Mouse (Mus musculus) c-Kit-positive CD71-positive TER-119-negative erythroid progenitor cells, embryonic 14.5 days (primary cell): ENCODE results near the gene 5031439G07Rik.

ENCODE experiments used
- DNase-seq: peaks from one replicate; pipeline ENCODE4 v3.0.0-alpha.2; 2013; ENCODE audit warnings: low read depth

5031439G07Rik gene

GRCm38 (mm10) chr15:84994498-84994897 is 6.1 kb upstream of the 5031439G07Rik start:
- DNase-seq, result no peak

DNA sequence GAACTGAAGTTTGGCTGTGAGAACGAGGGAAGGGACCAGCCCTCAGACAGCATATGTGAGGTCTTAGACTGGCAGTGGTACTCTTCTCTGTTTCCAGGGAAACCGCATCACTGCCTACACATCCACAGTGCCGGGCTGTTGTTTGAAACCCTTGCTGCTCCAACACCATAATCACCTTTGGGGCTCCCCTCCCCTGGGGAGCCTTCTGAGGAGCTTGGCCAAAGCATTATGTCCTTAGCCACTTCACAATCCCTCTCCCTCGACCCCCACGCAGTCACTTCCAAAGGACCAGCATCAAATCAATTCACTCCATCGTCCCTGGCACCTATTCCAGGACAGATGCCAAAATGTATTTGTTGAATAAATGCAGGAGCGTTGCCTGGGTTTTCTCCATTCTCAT is 1.4 kb upstream of the 5031439G07Rik start:
- no peak for DNase-seq

DNA sequence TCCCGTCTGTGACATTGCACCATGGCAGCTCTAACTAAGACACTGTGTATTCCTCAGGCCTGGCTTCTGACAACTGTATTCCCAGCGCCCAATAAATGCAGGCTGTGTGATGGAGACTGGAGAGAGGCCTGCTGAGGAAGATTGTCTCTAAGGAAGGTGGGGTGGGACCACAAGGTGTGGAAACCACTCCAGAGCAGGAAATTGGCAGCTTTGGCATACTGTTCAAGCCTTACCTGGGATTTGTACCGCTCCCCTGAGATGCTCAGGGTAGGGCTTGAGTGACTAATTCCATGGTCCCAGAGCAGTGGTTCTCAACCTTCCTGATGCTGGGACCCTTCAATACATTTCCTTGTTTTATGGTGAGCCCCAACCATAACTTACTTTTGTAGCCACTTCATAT is 747 bp upstream of the 5031439G07Rik start:
- no peak for DNase-seq

- peak; percentile 7 for DNase-seq
Observed at GRCm38 (mm10) chr15:84987020-84987815, 1.1 kb downstream of the 5031439G07Rik start.

- DNase-seq, result no peak
Observed at GRCm38 (mm10) chr15:84986171-84987019, 2.0 kb downstream of the 5031439G07Rik start.

GRCm38 (mm10) chr15:84985516-84986160 is 2.7 kb downstream of the 5031439G07Rik start:
- no peak for DNase-seq

DNA sequence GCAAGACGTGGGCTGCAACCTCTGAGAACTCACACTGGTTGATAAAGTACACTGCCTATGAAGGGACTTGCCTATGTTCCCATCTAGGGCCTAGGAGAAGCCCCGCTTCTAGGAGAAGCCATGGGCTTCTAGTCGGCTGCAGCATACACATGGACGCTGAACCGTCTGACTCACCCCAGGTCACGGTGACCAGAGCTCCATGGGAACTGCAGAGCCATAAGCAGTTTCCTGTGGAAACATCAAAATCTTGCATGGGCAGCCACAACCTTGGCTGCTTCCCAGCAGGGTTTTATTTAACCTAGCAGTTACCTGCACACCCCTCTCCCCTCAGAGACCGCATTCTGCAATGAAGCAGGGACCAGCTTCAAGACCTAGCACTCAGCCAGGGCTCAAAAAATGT is 4.6 kb downstream of the 5031439G07Rik start:
- no peak for DNase-seq

- no peak for DNase-seq
Observed at GRCm38 (mm10) chr15:84982888-84983287, 5.5 kb downstream of the 5031439G07Rik start.

GRCm38 (mm10) chr15:84981609-84982313 is 6.6 kb downstream of the 5031439G07Rik start:
- DNase-seq, result no peak

- no peak for DNase-seq
Observed at GRCm38 (mm10) chr15:84975729-84976128, 12.6 kb downstream of the 5031439G07Rik start.

- DNase-seq, result no peak
Observed at GRCm38 (mm10) chr15:84973544-84973871, 14.8 kb downstream of the 5031439G07Rik start.

- no peak for DNase-seq
Observed at GRCm38 (mm10) chr15:84972860-84973543, 15.3 kb downstream of the 5031439G07Rik start.

- DNase-seq, result no peak
Observed at GRCm38 (mm10) chr15:84968534-84968933, 19.8 kb downstream of the 5031439G07Rik start.

GRCm38 (mm10) chr15:84965575-84966360 is 22.6 kb downstream of the 5031439G07Rik start:
- DNase-seq, result peak; percentile 29

DNA sequence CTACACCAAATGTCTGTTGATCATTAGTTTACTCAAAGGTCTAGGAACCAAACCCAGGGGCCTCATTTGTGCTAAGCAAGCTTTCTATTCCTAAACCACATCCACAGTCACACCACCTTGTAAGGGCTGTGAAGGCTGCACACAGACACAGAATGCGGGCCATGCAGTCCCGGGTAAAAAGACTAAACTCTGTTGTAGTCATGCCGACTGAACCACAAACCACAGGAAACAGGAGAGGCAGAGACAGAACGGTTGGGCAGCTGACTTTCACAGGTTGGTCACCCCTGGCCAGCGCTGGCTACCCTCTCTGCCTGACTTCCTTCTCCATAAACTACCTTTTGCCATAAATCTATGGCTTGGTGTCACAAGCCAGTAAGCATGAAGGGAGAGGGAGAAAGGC is 23.6 kb downstream of the 5031439G07Rik start:
- DNase-seq, result no peak

GRCm38 (mm10) chr15:84962518-84962917 is 25.8 kb downstream of the 5031439G07Rik start:
- DNase-seq, result no peak

GRCm38 (mm10) chr15:84960692-84961091 is 27.7 kb downstream of the 5031439G07Rik start:
- no peak for DNase-seq

GRCm38 (mm10) chr15:84959891-84960290 is 28.5 kb downstream of the 5031439G07Rik start:
- DNase-seq, result no peak

DNA sequence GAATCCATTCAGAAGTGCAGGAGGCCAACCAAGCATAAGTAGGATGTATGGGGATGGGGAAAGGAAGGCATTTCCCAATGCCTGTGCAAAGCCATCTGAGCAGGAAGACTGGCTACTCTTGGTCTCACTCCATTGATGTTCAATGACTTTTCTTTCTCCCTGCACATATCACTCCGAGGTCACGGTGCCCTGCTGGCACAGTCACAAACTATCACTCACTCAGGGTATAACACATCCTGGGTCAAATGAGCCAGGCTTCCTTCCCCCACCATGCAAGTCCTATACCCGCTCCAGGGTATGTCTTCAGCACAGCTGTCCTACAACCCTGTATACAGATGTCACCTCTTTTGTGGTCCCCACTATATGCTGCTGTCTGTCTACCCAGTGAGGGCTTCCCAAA is 30.0 kb downstream of the 5031439G07Rik start:
- DNase-seq, result no peak

- DNase-seq, result no peak
Observed at GRCm38 (mm10) chr15:84957851-84958250, 30.5 kb downstream of the 5031439G07Rik start.

DNA sequence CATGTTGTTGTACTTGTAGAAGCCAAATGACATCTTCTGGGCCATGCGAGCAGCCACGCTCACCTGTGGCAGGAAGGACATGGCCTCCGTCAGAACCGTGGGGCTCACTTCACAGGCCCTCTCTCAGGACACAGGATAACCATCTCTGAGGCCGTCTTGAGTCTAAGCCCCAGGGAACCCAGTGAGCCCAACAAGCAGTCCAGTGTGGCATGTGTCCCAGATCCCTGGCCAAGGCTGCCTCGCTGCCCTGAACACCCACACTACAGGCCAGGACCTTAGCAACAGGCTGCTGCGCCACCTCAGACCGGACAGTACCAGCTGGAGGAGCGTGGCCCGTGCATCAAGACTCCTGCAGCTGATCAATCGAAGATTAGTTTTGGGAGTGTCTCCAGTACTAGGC is 35.1 kb downstream of the 5031439G07Rik start:
- DNase-seq, result no peak
